Mouse (Mus musculus) spleen, postnatal 14 days (tissue): Measurements from ENCODE around the gene Kif22.
"Not testable (repeated sequence)": the region's sequence is repeated elsewhere in the genome, so short reads cannot be mapped to it uniquely, and the experiment has no call there.

Source experiments
- DNase-seq, 2 experiments: peaks; one replicate each; pipeline ENCODE4 v3.0.0; 2021 to 2022; ENCODE audit warnings: low spot score in 2 of 2

The Kif22 gene

DNA sequence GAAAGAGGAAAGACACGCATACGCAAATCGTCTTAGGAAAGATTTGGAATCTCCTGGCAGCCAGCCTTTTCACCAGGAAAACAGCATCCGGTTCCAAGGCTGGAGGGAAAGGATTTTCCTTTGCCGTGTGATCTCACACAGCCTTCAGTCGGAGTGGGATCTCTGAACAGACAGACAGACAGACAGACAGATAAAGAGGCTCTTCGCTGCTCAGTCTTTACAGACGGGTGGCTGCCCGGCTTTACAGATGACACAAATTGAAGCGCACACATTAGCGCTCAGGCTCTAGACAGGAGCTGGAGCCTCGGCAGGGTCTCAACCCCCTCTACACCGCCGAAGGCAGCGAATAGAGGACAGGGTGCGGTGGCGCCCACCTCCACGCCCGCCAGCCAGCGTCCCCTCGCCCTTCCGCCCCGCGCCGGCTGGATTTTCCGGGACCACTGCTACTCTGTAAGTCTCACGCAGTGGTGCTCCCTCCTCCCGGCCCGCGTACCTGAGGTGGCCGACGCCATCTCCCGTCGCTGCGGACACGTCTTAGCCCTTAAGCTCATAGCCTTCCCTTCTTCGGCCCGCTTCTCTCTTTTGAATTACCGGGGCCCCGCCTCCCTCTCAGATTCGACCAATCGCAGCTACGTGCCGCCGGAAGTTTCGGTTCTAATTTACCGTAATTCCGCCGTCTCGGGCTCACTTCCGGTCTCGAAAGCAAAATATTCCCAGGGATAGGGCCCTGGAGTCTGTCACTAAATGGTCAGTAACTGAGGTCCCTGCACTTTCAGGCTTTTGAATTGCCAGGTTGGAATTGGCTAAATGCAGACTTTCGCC, at the start of gene Kif22:
Kif22 (minus strand) TSS at position 621 of the 822 bp plus-strand sequence.
- peak; percentile 88 to 90 for DNase-seq

DNA sequence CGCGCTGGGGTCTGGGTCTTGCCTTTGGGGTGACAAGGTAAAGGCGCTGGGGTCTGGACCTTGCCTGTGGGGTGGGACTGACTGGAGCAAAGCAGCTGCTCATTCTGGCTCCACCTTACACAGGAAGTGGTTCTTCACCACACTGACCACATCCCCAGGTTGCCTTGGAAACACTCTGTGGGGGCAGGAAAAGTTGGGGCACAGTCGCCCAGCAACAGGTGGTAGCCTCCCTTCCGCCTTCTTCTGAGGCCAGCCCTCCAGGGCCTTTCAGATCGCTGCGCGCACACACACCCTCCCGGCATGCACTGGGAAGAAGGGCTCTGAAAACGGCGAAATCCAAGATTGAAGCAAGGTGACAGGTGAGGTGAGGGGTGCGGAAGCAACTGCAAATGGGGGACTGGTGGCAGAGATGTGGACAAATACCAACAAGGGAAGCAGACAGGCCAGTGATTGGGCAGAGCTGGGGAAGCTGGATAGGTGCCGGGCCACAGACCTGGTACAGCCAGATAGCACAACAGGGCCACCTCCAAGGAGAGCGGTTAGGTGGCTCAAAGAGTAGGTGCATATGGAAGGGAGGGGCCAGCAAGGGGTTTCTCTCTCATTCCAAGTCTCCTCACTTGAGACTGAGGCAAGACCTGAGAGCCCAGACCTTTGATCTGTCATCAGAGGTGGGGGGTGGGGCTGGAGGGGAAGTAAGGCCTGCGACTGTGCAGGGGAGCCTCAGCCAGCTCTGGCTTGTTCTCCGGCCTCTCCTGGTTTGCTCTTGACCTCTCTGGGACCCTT, 49.0 kb upstream of the Kif22 start, which contains the start of gene AI467606:
AI467606 (plus strand) TSS at position 246 of the 783 bp plus-strand sequence.
- peak; percentile 81 to 87 for DNase-seq

DNA sequence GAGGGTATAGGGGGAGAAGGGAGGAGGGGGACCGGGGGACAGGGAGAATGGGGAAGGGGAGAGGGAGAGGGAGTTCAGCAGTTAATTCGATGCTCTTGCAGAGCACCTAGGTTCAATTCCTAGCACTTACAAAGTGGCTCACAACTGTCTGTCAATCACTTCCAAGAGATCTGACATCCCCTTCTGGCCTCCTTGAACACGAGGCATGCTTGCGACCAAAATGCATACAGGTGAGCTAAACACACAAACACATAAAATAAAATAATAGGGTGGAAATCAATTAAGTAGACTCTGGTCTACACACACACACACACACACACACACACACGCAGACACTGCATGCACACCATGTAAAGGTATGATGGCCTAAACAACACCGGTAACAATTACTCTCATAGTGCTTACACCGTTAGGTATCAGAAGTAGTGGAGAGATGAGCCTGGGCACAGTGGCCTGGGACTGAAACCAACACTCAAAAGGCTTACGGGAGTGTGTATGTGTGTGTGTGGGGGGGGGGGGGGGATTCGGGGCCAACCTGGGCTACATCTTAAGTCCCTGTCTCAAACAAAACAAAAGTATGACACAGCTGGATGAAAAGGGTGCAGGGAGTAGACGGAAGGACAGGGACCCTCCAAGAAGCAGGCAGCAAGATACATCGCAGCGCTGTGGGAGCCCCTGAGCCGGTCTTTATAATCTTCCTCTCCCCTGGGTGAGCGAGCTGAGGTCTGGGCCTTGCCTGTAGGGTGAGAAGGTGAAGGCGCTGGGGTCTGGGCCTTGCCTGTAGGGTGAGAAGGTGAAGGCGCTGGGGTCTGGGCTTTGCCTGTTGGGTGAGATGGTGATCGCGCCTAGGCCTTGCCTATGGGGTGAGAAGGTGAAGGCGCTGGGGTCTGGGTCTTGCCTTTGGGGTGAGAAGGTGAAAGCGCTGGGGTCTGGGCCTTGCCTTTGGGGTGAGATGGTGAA, 48.2 kb upstream of the Kif22 start:
- no peak for DNase-seq

DNA sequence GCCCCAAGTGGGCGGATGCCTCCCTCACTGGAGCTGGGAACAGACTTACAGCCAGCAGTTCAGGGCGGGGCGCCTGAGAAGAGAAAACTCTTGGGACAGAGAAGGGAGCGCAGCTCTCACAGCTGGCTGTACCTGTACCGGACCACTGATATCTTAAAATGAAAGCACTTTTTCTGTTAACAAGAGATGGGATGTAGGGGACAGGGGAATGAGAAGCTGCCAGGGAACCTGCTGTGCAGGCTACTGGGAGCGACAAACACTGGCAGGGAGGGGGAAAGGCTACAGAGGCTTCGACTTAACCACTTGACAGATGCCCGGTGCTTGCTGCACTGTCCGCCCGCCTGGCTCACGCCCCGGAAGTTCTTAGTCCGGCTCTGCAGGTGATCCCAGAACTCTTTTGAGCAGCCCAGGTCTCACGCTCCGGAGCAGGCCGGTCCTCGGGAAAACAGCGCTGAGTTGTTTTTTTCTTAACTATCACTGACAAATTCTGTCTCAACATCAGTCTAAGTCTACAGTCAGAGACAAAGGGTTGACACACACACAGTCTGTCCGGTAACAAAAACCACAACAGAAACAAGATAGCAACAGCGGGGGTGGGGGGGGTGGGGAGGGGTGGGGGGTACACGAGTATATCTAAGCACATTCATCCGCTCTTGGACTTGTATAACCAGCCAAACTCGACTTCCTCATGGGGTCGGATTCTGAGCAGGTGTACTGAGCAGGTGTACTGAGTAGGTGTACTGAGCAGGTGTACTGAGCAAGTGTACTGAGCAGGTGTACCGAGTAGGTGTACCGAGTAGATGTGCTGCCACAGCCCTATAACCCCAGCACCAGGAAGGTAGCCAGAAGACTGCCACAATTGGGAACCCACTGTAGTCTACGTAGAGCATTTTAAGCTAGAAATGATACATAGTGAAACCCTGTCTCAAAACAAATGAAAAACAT, 46.9 kb upstream of the Kif22 start:
- peak in 1 of 2 experiments; percentile 43 for DNase-seq

DNA sequence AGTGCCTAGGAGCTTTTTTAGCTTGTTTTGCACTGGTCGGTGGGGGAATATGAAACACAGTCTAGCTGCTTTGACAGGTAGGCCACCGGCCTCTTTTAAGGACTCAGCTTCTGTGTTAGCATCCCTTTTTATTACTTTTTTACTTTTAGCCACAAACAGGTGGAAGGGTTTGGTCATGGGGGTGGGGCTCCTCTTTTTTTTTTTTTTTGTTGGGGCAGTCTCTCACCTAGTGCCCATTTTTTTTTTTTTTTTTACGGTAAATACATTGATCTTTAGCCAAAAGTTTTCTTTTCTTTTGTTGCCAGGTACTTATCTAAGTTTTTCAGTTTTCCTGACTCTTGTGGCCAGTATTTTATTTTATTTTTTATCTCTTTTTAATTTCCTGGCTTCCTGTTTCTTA, 45.8 kb upstream of the Kif22 start:
- DNase-seq, result no peak

DNA sequence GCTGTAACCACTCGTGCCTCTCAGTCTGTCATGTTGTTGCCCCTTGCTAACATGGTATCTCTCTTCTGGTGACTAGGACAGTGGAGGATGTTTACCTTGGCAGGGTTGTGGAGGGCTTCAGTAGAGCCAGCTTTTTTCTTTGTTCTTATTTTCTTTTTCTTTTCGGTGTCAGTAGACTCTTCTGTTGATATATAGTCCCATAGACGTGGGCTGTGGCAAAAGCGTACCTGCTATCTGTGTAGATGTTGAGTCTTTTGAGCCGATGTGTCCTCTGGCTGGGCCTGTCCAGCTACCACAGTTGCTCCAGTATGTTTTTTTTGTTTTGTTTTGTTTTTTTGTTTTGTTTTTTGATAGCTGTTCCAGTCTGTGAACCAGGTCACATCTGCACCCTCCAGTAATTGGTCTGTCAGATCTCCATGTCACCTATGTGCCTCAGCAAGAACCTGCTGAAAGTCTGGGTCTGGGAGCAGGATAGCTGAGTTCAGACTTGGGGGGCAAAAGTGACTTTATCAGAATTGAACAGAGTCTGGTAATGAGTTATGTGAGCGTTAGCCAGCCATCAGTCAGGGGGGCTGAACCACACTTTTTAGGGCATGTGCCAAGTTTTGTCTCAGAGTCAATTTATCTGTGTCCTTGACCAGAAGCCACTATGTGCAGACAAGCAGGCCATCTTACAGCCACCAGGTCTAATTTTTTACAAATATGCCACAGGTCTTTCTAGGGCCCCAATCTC, 45.2 kb upstream of the Kif22 start, which contains the start of gene Zg16:
Zg16 (minus strand) TSS at position 51 of the 733 bp plus-strand sequence.
- DNase-seq, result not testable (repeated sequence)

DNA sequence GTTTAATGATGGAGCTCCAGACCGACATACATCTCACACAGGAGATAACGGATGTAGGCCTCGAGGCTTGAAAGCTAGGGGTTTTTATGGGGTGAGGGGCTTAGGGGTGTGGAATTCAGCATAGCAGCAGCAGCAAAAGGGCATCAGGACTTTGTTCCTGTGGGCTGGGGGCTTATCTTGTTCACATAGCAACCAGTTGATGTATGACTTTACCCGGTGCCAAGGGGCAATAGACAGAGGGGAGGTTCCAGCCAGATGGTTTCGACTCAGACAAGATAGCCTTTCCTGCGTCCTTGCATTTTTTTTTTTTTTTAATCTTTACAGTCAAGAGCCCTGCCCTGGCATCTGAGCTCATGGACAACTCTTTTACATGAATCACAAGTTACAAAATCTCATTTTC, 43.5 kb upstream of the Kif22 start:
- not testable (repeated sequence) for DNase-seq

DNA sequence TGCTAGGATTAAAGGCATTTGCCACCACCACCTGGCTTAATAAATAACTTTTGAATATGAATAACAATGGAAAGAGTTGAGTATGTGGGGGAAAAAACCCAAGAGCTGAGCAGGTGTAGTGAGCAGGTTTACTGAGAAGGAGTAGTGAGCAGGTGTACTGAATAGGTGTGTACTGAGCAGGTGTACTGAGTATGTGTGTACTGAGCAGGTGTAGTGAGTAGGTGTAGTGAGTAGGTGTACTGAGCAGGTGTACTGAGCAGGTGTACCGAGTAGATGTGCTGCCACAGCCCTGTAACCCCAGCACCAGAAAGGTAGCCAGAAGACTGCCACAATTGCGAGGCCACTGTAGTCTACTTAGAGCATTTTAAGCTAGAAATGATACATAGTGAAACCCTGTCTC, 42.5 kb upstream of the Kif22 start:
- no peak for DNase-seq

DNA sequence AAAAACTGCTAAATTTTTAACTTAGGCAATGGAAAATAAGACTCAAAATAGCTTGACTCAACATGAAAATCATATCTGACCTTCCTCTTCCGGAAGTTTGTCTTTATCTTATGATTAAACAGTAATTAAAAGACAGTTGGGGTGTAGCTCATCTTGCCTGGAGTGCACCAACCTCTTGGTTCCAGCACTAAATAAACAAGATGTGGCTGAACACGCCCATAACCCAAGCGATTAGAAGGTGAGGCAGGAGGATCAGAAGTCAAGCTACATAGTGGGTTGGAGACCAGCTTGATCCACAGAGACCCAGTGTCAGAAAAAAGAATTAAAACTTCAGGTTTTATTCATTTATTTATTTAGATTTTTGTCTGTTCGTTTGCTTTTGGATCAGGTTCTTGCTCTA, 41.4 kb upstream of the Kif22 start:
- DNase-seq, result no peak

DNA sequence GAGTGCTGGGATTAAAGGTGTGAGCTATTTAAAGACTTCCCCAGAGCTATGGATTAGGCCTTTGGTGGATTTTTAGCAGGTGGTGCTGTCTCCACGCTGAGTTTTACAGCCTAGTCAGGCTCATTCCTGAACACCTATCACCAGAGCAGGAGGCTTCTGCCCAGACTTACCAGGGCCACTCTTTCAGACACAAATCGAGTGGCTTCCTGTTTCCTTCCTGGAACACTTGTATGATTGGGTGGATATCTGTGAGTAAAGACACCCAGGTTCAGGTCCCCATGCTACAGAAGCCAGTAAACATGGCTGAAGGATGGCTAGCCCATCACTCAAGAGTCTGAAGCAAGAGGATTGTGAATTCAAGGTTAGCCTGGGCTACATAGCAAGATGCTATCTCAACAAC, 40.7 kb upstream of the Kif22 start:
- no peak for DNase-seq

DNA sequence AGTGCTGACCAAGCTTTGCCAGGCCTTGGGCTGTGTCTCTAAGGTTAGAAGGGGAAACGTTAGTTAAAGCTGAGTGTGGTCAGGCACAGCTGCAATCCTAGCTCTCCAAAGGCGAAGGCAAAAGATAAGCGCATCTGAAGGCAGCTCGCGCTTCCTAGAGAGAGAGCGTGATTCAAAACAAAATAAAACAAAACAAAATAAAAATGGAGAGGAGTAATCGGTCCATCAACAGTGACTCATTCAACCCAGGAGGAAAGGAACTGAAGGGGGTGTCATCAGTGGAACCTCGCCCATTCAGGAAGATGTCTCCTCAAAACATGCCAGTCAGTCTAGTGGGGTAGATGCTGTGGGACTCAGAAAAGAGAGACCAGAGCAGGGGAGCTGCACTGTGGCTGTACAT, 40.0 kb upstream of the Kif22 start:
- DNase-seq, result no peak

DNA sequence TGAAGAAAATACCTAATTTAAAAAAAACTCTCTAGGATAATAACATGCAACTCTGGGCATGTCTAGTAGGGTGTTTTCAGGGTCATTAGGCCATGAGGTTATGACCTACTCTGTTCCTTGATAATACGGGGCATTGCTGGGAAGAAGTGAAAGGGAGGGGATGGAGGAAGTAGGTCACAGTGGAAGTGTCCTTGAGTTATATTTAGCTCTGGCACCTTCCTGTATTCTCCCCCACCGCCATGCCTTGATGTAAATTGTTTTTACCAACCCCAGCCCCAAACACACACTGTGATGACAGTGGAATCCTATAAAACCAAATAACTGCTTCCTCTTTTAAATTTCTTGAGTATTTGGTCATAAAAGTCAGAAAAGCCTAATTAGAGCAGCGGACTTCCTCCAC, 37.8 kb upstream of the Kif22 start:
- no peak for DNase-seq

DNA sequence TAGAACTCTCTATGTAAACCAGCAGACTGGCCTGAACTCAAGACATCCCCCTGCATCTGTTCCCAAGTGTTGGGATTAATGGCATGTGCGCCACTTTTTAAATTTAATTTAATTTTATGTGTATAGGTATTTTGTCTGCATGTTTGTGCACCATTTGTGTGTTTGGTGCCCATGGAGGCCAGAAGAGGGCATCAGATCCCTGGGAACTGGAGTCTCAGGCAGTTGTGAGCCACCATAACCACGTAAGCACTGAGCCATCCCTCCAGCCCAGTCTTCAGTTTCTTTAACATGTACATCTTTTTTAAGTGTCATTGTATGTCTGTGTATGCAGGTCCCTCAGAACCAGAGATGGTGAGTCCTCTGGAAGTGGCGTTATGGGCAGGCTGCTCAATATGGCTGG, 35.4 kb upstream of the Kif22 start:
- DNase-seq, result no peak

DNA sequence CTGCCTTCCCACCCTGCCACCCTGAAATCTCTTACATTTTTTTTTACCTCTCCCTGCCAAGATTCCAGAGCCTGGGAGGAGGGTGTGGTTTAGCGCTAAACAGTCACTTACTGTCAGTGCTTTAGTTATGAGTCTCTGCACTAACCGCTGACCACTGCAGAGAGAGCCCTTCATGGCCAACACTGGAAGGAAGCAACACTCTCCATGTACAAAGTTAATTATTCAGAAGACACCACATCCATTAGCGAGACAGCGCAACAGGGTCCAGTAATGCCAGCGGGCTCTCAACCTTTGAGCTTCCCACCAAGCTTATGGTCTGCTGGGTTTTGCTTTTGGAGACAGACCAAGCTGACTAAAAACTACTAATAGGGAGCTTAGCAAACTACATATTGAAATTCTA, 33.9 kb upstream of the Kif22 start:
- DNase-seq, result no peak

DNA sequence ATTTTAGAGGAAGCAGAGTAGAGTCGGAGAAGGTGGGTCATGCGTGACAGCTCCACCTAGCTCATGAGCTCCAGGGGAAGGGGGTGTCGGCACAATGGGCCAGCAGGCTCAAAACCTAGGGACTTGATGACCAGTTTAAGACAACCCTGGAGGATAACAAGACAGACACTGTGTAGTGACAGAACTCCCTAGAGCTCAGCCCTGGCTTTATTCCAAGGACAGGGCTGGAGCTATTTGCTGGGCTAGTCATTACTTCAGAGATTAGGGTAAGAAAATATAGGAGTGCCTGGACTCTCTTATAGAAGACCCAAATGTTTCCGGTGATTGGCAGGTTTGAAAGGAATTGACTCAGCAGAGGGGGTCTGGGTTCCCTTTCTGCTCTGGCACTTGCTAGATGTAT, 30.9 kb upstream of the Kif22 start:
- no peak for DNase-seq

DNA sequence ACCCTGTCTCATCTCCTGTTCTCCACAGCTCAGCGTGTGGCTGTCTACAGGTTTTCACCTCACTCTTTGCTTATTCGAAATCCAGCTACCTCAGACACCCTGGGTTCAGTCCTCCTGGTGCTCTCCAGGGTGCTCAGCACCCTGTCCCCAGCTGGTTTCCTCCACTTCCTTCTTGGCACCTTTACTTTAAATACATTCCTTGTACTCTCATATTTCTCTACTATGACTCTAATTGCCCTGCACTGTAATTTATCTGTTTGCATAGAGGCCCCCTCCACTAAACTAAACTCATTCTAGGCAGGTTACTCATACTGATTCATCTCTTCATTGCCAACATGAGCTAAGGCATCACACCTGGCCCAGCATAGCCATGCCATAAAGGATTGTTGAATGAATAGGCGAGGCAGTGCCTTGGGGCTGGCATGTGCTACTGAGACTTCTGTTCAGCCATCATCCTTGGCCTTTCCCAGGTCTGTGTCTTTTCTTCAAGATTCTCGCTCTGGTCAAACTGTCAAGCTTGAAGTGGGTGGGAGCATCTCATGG, 28.7 kb upstream of the Kif22 start:
- no peak for DNase-seq

DNA sequence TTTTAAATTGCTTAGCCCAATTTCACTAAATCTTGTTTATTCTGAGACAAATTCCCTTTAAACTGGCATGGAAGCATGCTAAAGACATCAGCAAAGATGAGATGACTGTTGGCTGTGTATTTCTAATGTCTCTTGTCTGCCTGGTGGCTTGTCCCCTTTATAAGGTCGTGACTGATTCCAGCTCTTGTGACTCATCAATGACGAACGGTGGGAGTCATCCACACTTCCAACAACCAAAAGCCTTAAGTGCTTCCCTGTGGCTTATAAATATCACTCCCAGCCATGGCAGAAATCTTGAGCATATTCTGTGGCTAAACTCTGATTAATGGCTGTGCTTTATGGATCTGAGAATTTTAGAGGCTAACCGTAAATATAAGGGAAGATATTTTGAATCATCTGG, 24.0 kb upstream of the Kif22 start:
- DNase-seq, result no peak

DNA sequence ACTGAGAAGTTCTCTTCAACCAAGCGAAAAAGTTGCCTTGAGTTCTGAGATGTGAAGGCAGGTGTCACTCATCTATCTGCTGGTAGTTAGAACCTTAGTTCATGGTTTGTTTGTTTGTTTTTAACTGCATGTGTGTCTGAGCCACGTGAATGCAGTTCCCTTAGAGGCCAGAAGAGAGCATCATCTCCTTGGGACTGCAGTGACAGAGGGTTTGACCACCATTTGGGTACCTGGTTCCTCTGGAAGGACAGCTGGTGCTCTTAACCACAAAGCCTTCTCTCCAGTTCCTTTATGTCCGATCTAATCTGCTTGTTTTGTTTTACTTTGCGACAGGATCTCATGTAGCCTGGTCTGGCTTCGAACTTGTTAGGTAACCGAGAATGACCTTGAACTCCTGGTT, 23.3 kb upstream of the Kif22 start:
- DNase-seq, result no peak

DNA sequence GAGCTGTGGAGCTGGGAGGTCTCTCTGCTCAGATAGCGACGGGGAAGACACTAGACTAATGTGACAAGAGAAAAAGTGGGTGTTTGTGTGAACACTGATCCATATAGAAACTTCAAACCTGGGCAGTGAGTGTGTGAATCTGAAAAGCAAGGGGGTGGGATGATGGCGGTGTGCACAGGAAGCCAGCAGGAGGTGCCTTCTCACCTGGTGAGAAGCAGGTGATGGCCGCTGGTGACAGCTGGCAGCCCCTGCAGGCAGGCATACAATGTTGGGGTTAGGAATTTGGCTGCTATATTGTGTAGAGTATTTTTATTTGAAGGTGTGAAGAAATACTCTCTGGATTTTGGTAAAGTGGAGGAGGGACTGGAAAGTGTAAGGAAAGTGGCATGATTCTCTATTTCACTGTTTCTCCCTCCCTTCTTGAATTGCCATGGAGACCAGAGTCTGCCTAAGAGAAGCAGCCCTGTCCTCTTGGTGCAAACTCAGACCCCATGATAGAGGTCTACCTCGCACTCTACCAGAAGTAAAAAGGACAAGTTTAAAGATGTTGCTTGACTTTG, 12.8 kb upstream of the Kif22 start:
- DNase-seq, result no peak
